Mouse (Mus musculus): ENCODE results near the gene Zic4. TPM values are rescaled to one million over a fixed set of nuclear protein-coding genes. Genes with fewer than 3 reads are reported as not detected.

The Zic4 gene
- total RNA-seq, 1 experiment = not detected

DNA sequence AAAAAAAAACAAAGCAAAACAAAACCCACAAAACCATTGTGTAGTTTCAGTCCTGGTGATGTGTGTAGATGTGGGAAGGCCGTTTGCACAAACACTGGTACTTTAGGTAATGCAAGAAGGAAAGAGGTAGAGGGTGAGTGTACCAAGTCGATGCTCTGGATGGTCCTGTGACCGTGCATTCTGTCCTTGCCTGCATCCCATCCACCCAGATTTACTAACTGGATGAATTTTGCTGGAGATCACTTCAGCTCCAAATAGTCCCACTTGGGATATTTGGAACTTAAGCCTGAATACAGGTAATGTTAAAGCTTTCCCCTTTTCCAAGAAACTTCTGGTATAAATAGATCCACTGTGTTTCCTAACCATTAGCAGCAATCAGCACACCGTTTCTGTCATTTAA, 26.0 kb downstream of the Zic4 start:
- Histone ChIP-seq H3K4me3 (ENCODE audit: insufficient read depth in 1 of 2, low read depth in 1 of 2, low read length in 2 of 2, poor library complexity in 1 of 2, severe bottlenecking in 1 of 2) (no peak overlapping the region), H3K27ac (ENCODE audit: insufficient read depth, low read depth, low read length, poor library complexity, severe bottlenecking) (no peak overlapping the region), H3K9ac (ENCODE audit: insufficient read depth, low read depth, low read length, poor library complexity, severe bottlenecking) (no peak overlapping the region), H3K9me3 (ENCODE audit: control insufficient read depth, insufficient read depth, low read depth, low read length) (no peaks in the 10 kb centered on the region), H3K4me1 (ENCODE audit: control insufficient read depth in 2 of 2, insufficient read depth in 2 of 2, low read length in 2 of 2, poor library complexity in 1 of 2) (no peaks in the 10 kb centered on the region), H3K36me3 (ENCODE audit: control insufficient read depth, insufficient read depth, low read length, poor library complexity, severe bottlenecking) (no peaks in the 10 kb centered on the region)
- no peak for TF ChIP-seq MAFK (IDR thresholded peaks at IDR 0.05; ENCODE audit: insufficient read depth, low read depth, low read length)
- no peak for TF ChIP-seq CHD2 (IDR thresholded peaks at IDR 0.05; ENCODE audit: low read depth, low read length)
- no peak for TF ChIP-seq ZC3H11A (IDR thresholded peaks at IDR 0.05; ENCODE audit: borderline replicate concordance, low read depth, low read length)
- no peak for TF ChIP-seq ZNF384 (IDR thresholded peaks at IDR 0.05; ENCODE audit: low read depth, low read length)
- no peak for TF ChIP-seq HCFC1 (IDR thresholded peaks at IDR 0.05; ENCODE audit: borderline replicate concordance, insufficient read depth, low read length)
- in situ Hi-C loops (cut with MboI; ENCODE audit: low sequenced_read_pairs in 2 of 2, unreplicated experiment in 2 of 2) = loop anchor here (25.0 kb wide), 1 partner anchor 1651 kb away; the partner anchor contains the start of gene Ankrd34c (in 2 of the 2)
- DNase-seq (ENCODE audit: low read depth, low spot score) = no peak

DNA sequence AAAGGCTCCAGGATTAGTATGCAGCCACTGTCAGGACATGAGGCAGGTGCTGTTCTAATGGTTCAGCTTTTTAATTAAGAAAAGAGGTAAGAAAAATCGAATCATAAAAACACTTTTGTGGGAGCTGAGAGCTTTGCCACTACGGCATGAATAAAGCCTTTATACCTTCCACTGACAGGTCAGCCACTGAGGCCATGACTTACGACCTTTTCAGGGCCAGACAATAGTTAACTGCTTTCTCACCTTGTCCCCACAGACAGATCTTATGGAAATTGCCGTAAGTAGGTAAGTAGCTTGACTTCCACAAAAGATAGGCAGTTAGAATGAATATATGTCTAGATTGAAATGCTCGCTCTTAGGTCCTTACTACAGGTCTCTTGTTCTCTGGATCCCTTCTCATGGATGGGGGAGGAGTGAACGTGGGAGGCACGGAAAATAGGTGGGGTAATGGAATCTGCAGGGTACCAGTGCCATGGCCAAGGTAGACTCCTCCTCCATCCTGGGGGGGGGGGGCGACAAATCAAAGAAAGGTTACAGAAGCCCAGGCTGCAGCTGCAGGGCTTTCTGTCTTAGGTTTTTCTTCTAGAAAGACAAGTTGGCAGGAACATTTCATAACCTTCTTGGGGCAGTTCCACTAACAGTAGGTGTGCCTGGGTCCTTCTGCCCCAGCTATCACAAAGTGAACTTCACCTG, 31.3 kb downstream of the Zic4 start:
- no peak overlapping the region for H3K27ac ChIP-seq (ENCODE audit: insufficient read depth, low read depth, low read length, poor library complexity, severe bottlenecking)
- no peaks in the 10 kb centered on the region for H3K36me3 ChIP-seq (ENCODE audit: control insufficient read depth, insufficient read depth, low read length, poor library complexity, severe bottlenecking)
- in situ Hi-C loops (cut with MboI; ENCODE audit: low sequenced_read_pairs in 2 of 2, unreplicated experiment in 2 of 2) = loop anchor here (25.0 kb wide), 1 partner anchor 1656 kb away; the partner anchor contains the start of gene Ankrd34c (in 2 of the 2)
- H3K4me3 ChIP-seq (ENCODE audit: insufficient read depth in 1 of 2, low read depth in 1 of 2, low read length in 2 of 2, poor library complexity in 1 of 2, severe bottlenecking in 1 of 2) = no peak overlapping the region
- H3K4me1 ChIP-seq (ENCODE audit: control insufficient read depth in 2 of 2, insufficient read depth in 2 of 2, low read length in 2 of 2, poor library complexity in 1 of 2) = no peaks in the 10 kb centered on the region
- H3K9me3 ChIP-seq (ENCODE audit: control insufficient read depth, insufficient read depth, low read depth, low read length) = no peaks in the 10 kb centered on the region
- no peak for DNase-seq (ENCODE audit: low read depth, low spot score)
- TF ChIP-seq CHD2 (IDR thresholded peaks at IDR 0.05; ENCODE audit: low read depth, low read length) (no peak), MAFK (IDR thresholded peaks at IDR 0.05; ENCODE audit: insufficient read depth, low read depth, low read length) (no peak), HCFC1 (IDR thresholded peaks at IDR 0.05; ENCODE audit: borderline replicate concordance, insufficient read depth, low read length) (no peak)
- H3K9ac ChIP-seq (ENCODE audit: insufficient read depth, low read depth, low read length, poor library complexity, severe bottlenecking) = no peak overlapping the region

- no peak overlapping the region for H3K27ac ChIP-seq (ENCODE audit: insufficient read depth, low read depth, low read length, poor library complexity, severe bottlenecking)
- H3K9me3 ChIP-seq (ENCODE audit: control insufficient read depth, insufficient read depth, low read depth, low read length) = no peaks in the 10 kb centered on the region
- no peaks in the 10 kb centered on the region for H3K36me3 ChIP-seq (ENCODE audit: control insufficient read depth, insufficient read depth, low read length, poor library complexity, severe bottlenecking)
- H3K9ac ChIP-seq (ENCODE audit: insufficient read depth, low read depth, low read length, poor library complexity, severe bottlenecking) = no peak overlapping the region
- no peaks in the 10 kb centered on the region for H3K4me1 ChIP-seq (ENCODE audit: control insufficient read depth in 2 of 2, insufficient read depth in 2 of 2, low read length in 2 of 2, poor library complexity in 1 of 2)
- DNase-seq (ENCODE audit: low read depth, low spot score) = no peak
- in situ Hi-C loops (cut with MboI; ENCODE audit: low sequenced_read_pairs in 2 of 2, unreplicated experiment in 2 of 2) = loop anchor here (25.0 kb wide), 1 partner anchor 1657 kb away; the partner anchor contains the start of gene Ankrd34c (in 2 of the 2)
- TF ChIP-seq CHD2 (IDR thresholded peaks at IDR 0.05; ENCODE audit: low read depth, low read length) (no peak), HCFC1 (IDR thresholded peaks at IDR 0.05; ENCODE audit: borderline replicate concordance, insufficient read depth, low read length) (no peak), MAFK (IDR thresholded peaks at IDR 0.05; ENCODE audit: insufficient read depth, low read depth, low read length) (no peak), ZNF384 (IDR thresholded peaks at IDR 0.05; ENCODE audit: low read depth, low read length) (no peak), ZC3H11A (IDR thresholded peaks at IDR 0.05; ENCODE audit: borderline replicate concordance, low read depth, low read length) (no peak)
- no peak overlapping the region for H3K4me3 ChIP-seq (ENCODE audit: insufficient read depth in 1 of 2, low read depth in 1 of 2, low read length in 2 of 2, poor library complexity in 1 of 2, severe bottlenecking in 1 of 2)
Observed at GRCm38 (mm10) chr9:91394211-91394646, 32.0 kb downstream of the Zic4 start.

DNA sequence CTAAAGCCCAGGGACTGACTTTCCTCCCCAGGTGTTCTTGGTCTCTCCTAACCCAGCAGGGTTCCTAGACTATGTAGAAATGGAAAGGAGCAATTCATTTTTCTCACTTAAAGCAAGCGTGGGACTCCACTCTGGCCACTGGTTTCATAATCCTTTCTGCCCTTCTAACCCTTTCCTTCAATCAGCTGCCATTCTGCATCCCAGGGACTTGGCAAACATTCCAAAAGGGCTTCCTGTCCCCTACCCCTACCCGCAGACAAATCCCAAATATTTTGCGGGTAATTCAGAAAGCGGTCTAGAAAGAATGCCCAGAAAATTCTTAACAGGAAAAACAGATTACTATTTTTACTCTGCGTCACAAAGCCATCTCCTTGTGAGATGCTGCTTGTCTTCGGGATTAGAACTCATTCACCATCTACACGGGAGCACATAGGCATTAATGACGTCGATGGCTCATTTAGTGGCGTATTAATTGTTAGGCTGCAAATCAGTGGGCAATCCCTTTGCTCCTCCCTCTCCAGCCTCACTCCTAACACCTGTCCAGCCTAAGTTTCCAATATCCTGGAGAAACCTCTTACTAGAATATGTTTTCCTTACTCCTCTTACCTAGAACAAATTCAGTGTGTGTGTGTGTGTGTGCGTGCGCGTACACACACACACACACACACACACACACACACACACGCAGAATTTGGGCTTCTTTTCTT, 33.0 kb downstream of the Zic4 start:
- H3K4me1 ChIP-seq (ENCODE audit: control insufficient read depth in 2 of 2, insufficient read depth in 2 of 2, low read length in 2 of 2, poor library complexity in 1 of 2) = no peaks in the 10 kb centered on the region
- H3K9me3 ChIP-seq (ENCODE audit: control insufficient read depth, insufficient read depth, low read depth, low read length) = no peaks in the 10 kb centered on the region
- H3K36me3 ChIP-seq (ENCODE audit: control insufficient read depth, insufficient read depth, low read length, poor library complexity, severe bottlenecking) = no peaks in the 10 kb centered on the region
- no peak overlapping the region for H3K27ac ChIP-seq (ENCODE audit: insufficient read depth, low read depth, low read length, poor library complexity, severe bottlenecking)
- DNase-seq (ENCODE audit: low read depth, low spot score) = no peak
- no peak overlapping the region for H3K4me3 ChIP-seq (ENCODE audit: insufficient read depth in 1 of 2, low read depth in 1 of 2, low read length in 2 of 2, poor library complexity in 1 of 2, severe bottlenecking in 1 of 2)
- TF ChIP-seq CHD2 (IDR thresholded peaks at IDR 0.05; ENCODE audit: low read depth, low read length) (no peak), HCFC1 (IDR thresholded peaks at IDR 0.05; ENCODE audit: borderline replicate concordance, insufficient read depth, low read length) (no peak), MAFK (IDR thresholded peaks at IDR 0.05; ENCODE audit: insufficient read depth, low read depth, low read length) (no peak), ZC3H11A (IDR thresholded peaks at IDR 0.05; ENCODE audit: borderline replicate concordance, low read depth, low read length) (no peak), ZNF384 (IDR thresholded peaks at IDR 0.05; ENCODE audit: low read depth, low read length) (no peak)
- in situ Hi-C loops (cut with MboI; ENCODE audit: low sequenced_read_pairs in 2 of 2, unreplicated experiment in 2 of 2) = loop anchor here (25.0 kb wide), 1 partner anchor 1658 kb away; the partner anchor contains the start of gene Ankrd34c (in 2 of the 2)
- no peak overlapping the region for H3K9ac ChIP-seq (ENCODE audit: insufficient read depth, low read depth, low read length, poor library complexity, severe bottlenecking)
